Mouse (Mus musculus) layer of hippocampus, postnatal 25 days (tissue): ENCODE measurements around the gene Fam104a. TPM values are rescaled to one million over a fixed set of nuclear protein-coding genes. Genes with fewer than 3 reads are reported as not detected.

ENCODE experiments used
- total RNA-seq, 2 experiments: library from RNA; stranded (reverse); gene quantifications; 2 replicates each; pipeline ENCODE4 v1.2.3; 2021

Fam104a gene
- total RNA-seq, 2 experiments from 2014 or later: 26.6 to 27.9 TPM

Other genes with a start within 250 kb of the Fam104a start
- 10 to 100 TPM; 25.6 to 27.3 TPM for gene Sstr2, start 64.8 kb downstream of the Fam104a start, total RNA-seq
- gene Cog1, start 35.0 kb downstream of the Fam104a start, total RNA-seq: 10 to 100 TPM; 53.4 to 64.0 TPM
- 10 to 100 TPM; 23.0 to 23.3 TPM for gene Slc39a11, start 34.1 kb downstream of the Fam104a start, total RNA-seq
- gene D11Wsu47e, start 257 bp upstream of the Fam104a start, total RNA-seq: 10 to 100 TPM; 11.8 to 13.5 TPM
- under 1 TPM in 1 of 2 experiments, not detected in 1; 0.22 TPM for gene Cpsf4l, start 25.9 kb upstream of the Fam104a start, total RNA-seq
- gene Cdc42ep4, start 67.7 kb upstream of the Fam104a start, total RNA-seq: 10 to 100 TPM; 41.4 to 41.8 TPM